Mouse (Mus musculus) heart, postnatal 36 days (tissue): Measurements from ENCODE around the gene Serpina6. TPM values are rescaled to one million over a fixed set of nuclear protein-coding genes. Genes with fewer than 3 reads are reported as not detected.
A peak's percentile ranks its signal among the peaks of the same experiment; 100 is the strongest.
"Not testable (repeated sequence)": the region's sequence is repeated elsewhere in the genome, so short reads cannot be mapped to it uniquely, and the experiment has no call there.

Experiments used
- DNase-seq, 2 experiments: peaks; one replicate each; pipeline ENCODE4 v3.0.0; 2021 to 2022
- intact Hi-C: fragments of 180-260 bp; cut with DNase I; formaldehyde crosslinking; loops from one replicate; pipeline ENCODE4 v1.15.1; 2025
- total RNA-seq, 2 experiments: library from RNA; stranded (reverse); gene quantifications; 2 replicates each; pipeline ENCODE4 v1.2.3; 2021

Gene Serpina6
- not detected for total RNA-seq

DNA sequence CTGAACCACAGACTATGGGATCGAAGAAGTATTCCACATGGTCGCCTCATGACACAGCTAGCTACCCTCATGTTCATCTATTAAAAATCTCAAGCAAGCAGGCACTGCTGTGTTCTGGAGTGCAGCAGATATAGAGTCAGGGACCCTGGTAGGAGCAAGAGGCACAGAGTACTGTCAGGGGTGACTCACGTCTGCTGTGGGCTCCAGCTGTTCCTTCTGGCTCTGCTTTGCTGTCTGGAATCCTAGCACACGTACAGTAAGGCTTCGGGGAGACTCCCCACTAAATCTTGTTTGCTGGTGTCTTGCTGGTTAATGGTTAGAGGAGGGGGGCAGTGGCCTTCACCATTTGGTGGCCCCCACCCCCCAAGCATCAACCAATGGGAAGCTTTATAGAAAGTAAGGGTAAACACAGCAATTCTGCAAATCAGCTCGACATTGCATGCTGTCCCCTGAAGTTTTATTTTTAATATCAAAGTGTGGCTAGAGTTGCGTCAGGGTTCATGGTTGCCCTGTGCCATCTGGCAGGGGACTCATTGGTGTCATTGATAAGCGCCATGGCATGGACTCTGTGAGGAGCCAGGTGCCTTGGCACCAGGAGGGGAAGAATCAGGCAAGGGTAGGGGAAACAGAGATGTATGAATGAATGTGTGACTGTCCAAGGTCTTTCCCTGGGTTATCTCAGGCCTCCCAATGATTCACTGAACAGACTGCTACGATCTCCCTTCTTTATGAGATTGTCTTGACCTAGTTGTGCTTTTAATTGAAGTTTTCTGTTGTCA, at the start of gene Serpina6:
Serpina6 (minus strand) TSS at position 365 of the 779 bp plus-strand sequence.
- no peak for DNase-seq
- intact Hi-C loops = no loop called here

DNA sequence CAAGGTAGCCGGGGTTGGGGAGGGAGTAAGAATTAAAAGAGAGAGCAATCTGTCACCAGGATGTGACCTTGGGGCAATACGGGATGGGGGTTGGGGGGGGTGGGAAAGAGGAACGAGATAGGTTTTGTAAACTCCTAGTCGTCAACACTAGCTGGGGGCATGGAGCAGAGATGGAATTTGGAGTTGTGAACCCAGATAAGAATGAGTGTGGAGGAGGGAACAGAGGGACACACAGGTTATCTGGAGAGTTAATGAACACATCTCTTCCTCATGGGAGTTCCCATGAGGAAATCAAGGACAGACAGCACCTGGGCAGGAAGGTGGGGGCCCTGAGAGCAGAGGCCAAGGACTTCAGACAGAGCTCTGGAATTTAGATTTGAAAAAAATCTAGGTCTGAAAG, 49.1 kb upstream of the Serpina6 start:
- intact Hi-C loops = no loop called here
- DNase-seq = no peak

DNA sequence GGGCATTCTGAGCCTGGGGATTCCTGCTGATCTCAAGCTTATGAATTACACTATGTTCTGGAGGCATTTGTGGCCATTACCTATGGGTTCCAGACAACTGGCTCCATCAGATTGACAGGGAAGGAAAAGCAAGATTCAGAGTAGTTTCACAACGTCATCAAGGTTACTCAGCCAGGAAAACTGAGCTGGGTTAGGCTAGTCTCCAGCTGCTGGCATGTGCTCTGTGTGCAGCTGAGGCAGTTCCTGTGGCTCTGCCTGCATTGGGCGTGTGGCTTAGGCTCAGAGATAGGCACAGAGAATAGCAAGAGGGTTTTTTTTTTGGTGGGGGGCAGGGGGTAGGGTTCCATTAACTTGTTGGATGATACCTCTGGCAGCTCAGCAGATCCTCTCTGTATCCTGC, 48.5 kb upstream of the Serpina6 start:
- intact Hi-C loops = no loop called here
- no peak for DNase-seq

DNA sequence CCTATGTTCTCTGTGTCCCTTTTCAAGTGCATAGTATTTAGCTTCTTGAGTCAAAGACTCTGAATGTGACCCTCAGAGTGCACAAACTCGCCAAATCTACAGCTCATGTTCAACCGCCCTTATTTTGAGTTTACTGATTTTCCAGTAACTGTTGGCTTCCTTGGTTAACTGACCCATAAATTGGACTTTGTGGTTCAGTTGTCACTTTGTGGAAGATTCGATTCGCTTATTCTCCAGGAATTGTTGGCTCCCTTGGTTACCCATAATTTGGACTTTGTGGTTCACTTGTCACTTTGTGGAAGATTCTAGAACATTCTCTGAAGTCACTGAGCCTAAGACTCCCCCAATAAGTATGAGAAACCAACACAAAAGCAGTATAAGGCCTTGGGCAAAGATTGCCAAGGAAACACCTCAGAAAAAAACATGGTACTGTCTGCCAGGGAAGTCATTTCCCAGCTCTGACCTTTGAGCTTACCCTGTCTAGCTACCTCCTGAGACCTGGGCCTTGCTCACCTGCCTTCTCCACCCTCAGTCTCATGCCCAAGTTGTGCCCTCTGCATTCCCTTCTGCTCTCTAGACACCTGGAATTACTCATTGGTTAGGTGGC, 43.2 kb upstream of the Serpina6 start:
- DNase-seq = no peak
- intact Hi-C loops = no loop called here

DNA sequence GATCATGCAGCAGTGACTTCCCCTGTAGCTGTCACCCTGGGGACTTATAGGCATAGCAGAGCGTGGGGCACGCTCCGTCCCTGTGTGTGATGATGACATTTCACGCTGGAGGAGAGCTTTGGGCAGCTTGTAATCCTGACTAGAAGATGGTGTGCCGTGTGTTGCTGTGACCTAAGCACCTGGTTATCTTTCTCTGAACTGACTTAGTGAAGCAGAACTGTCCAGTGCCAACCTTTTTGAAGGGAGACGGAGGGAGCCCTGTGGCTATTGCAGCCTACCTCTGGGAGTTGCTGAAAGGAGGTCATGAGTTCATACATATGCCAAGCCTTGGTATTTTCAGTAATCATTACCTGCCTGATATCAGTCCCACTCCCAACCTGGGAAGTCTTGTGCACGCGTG, 38.4 kb upstream of the Serpina6 start, which contains the start of gene Serpina1f:
Serpina1f (minus strand) TSS at position 101 of the 400 bp plus-strand sequence.
- intact Hi-C loops = no loop called here

DNA sequence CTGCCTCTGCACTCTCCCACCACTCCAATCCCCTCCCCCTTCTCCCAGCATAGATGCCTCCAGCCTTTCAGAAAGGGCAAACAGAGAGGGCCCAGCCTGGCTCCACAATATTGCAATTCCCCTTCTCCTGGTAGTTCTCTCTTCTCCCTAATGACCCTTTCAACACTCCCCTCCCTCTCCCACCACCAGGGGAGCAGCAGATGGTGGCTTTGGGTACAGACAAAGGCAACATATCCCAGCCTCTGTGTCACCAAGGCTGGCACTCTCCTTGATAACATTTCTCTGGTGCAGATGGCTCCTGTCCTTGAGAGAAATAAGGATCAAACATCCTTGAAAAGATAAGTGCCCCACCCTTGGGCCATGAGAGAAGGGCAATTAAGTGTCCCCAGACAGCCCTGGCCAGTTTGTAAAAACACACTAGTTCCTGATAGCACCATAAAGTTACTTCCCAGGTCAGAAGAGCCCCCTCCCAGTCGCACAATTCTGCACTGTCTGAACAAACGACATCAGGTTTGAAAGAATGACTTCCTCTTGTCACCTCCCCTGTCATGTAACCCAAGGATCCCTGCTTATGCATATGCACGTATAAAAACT, 31.3 kb upstream of the Serpina6 start:
- no peak for DNase-seq
- intact Hi-C loops = no loop called here

More for the DNA sequence above, 38.4 kb upstream of the Serpina6 start, which contains the start of gene Serpina1f:
- no peak for DNase-seq

DNA sequence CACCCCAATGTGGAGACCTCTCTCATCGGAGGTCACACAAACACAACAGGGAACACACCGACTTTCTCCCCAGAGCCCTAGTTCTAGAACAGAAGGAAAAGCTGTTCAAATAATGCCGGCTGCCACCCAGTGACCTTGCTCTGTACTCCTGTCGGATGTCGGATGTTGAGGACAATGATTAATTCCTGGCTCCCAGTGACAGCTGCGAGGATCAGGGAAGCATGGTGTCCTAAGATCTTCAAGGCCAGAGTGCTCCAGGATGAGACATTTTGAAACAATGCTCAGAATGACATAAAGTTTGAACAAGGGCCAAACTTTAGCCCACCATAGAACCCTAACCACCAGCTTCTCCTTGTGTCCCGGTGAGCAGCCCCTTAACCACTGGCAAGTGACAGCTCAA, 30.0 kb upstream of the Serpina6 start:
- no peak for DNase-seq
- intact Hi-C loops = no loop called here

DNA sequence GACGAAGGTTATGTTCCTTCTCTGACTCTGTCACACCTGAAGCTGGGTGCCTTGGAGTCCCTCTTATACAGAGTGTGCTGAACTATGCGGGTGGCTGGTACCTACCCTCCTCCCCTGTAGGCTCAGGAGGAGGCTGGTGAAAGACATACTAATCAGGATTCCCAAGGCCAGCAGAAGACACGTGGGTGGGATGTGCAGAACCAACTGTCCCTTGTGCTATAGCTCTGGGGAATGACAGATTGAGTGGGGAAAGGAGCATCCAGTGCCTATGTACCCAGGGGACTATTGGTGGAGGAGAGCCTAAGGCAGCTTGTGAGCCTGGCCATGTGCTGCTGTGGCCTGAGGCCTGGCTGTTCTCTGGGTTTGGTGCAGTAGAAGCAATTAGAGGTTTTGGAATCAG, 29.0 kb upstream of the Serpina6 start:
- intact Hi-C loops = no loop called here

DNA sequence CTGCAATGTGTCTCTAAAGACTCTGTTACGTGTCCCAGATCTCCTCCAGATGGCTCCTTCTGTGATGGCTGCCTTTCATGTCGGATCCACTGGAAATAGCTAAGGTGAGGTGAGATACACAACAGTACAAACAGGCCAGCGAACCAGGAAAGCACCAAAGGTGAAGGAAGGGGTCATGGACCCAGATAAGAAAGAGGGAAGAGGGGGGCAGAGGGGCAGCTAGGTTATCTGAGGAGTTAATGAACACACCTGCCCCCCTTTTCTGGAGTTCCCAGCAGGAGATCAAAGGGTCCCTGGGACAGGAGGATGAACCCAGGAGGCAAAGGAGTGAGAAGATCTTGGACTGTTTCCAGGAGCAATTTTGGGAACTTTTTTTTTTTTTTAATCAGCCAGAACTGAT, 28.4 kb upstream of the Serpina6 start:
- DNase-seq = no peak
- intact Hi-C loops = no loop called here

More for the DNA sequence above, 29.0 kb upstream of the Serpina6 start:
- no peak for DNase-seq

DNA sequence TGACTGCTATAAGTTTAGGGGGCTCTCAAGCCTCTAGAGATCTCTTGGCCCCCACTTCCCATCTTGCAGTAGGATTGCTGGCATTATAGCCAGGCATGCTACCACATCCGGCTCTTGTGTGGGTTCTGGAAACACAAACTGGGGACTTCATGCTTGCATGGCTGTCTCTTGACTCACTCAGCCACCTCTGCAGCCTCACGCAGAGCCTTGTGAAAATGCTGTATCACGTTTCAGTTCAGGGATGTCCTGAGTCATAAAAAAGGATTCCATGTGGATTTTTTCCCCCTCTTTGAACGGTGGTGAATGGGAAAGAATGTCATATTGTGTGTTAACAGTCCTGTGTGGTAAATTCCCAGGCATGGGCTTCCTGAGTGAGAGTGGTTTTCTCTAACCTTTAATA, 26.8 kb upstream of the Serpina6 start:
- DNase-seq = no peak
- intact Hi-C loops = no loop called here

DNA sequence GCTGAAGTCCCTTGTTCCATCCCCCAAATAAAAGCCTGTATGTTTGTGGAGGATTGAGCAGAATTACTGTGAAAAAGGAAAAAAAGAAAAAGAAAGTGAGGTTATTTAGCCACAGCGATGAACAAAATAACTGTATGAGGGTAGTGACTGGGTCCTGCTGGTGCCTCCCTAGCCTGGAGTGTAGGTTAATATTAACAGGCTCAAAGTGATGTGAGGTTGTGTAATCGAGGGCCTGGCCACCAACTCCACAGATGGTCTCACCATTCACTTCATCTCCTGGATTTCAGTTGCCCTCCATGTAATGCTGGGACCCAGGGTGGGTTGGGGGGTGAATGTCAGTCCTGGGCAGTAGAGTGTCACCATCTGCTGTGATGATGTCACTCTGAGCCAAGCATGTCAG, 24.7 kb upstream of the Serpina6 start:
- intact Hi-C loops = no loop called here
- DNase-seq = no peak

DNA sequence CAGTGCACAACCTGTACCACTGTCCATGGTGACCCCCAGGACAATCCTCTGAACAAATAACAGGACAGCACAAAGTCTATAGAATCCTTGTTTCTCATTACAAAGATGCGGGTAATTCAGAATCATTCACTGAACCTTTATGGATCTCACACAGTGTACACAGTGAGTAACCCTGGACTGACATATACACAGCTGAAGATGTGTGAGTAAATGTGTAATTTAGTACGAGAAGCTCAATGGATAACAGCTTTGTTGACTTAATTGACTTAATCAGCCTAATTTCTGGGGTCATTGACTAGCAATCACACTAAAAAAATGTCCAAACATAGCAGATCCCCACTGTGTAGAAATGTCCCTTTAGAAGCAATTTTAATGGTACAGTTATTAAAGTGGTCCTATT, 24.2 kb upstream of the Serpina6 start:
- DNase-seq = no peak
- intact Hi-C loops = no loop called here

DNA sequence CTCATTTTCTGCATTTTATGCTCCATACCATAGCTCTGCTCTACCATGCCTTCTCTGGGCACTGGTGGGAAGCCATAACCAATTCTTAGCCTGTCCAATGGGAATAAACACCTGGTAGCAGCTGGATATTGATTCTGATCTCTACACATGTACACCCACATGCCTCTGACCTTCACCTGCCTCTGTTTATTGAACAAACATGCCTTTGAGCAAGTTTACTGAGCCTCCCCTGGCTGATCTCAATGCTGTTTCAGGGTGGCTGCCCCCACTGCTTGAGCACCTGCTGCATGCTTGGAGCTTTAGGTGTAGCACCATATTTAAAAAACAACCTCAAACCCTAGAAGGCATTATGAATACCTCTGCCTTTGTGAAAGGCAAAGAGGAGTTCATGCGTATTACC, 22.8 kb upstream of the Serpina6 start:
- intact Hi-C loops, DNase-seq: not testable (repeated sequence)

DNA sequence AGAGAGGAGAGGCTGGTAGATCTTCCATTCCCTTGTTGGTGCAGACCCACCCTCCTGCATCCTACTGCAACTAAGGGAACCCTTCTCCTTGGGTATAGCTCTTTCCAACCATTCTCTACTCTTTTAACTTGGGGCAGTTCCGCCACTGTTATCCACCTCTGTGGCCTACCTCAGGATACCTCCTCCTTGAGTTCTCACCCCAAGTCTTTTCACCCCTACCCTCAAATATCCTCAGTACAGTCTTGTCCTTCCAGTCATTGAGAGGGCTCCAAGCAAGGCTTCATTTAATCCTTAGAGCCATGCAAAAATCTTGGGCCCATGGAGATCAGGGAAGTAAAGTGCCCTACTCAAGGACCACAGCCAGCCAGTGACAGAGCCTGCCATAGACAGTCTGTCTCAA, 19.0 kb upstream of the Serpina6 start, which contains the start of gene Serpina16:
Serpina16 (minus strand) TSS at position 101 of the 400 bp plus-strand sequence.
- intact Hi-C loops = no loop called here
- no peak for DNase-seq

DNA sequence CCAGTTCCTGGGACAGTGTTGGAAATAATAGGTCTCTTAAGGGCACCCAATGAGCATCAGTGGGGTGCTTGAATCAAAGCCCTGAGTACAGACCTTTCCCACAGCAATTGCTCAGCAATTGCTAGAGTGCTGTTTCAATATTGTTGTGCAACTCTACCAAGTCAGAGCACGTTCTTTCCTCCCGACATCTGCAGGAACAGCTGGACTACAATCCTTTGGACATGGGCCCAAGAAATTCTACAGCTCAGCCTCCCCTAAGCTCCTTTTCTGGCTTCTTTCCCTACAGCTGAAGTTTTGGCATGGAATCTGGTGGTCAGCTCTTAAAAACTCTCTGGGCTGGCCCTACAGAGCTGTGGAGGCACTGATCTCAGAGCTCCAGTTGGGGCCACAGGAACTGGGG, 16.2 kb upstream of the Serpina6 start:
- DNase-seq = peak; percentile 23 to 34
- intact Hi-C loops = no loop called here

DNA sequence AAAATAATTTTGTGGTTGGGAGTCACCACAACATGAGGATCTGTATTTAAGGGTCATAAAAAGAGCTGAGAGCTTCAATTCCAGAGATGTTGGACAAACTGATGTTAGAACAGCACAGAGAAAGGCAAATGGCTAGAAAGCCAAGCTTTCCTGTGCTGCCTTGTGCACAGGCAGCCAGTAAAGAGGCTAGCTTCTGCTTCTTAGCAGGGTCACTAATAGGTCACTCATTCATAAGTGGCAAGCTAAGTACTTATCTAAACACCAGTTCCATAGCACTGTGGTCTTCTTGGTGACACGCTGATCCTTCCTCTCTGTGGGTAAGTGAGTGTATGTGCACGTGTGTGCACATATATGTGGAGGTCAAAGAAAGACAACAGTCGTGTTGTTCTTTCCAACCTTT, 14.5 kb upstream of the Serpina6 start:
- no peak for DNase-seq
- intact Hi-C loops = no loop called here

DNA sequence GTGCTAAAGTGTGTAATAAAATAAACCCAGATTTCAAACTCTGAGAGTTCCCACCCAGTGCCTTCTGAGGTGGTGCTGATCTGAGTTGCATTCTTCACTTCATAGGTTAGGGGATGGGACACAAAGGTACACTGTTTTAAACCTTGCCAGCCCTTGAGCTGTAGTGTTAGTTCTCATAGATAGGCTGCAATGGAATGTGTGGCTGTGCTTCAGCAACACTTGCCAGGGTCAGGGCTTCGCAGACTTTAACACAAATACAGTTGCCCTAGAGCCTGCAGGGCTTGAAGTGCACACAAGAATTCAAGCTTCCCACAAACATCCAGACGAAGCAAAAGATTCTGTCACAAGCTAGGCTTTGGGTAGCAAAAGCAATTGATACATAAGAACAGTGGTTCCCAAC, 14.0 kb upstream of the Serpina6 start:
- no peak for DNase-seq
- intact Hi-C loops = no loop called here

DNA sequence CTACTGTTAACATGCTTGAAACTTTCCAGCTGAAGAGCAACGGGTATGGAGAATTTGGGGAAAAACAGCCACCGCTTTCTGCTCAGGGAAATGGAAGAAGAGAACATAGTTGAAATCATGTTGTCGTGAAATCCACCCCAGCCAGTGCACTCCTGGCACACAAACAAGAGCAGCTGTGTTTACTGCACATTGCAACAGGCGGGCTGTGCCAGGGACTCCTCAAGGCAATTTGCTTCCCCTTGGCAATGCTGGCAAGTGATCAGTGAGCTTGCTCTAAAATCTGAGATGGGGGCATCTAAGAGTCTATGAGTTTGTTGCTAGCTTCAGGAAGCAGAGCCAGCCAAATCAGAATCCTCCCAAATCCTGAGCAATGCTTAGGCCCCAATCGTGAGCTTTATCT, 13.3 kb upstream of the Serpina6 start:
- intact Hi-C loops = no loop called here
- DNase-seq = no peak

DNA sequence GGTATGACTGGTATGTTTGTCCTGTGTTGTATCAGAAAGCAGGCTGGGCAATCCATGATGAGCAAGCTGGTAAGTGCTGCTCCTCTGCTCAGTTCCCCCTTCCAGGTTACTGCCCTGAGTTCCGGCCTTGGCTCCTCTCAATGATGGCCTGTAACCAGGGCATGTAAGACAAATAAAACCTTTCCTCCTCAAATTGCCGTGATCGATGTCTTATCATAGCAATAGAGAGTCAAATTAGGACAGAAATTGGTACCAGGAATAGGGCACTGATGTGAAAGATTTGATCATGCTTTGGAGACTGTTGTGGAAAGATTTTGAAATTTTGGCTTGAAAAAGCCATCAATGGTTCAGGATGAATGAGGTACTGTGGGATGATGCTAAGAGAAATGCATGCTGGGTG, 8.3 kb upstream of the Serpina6 start:
- intact Hi-C loops = no loop called here

DNA sequence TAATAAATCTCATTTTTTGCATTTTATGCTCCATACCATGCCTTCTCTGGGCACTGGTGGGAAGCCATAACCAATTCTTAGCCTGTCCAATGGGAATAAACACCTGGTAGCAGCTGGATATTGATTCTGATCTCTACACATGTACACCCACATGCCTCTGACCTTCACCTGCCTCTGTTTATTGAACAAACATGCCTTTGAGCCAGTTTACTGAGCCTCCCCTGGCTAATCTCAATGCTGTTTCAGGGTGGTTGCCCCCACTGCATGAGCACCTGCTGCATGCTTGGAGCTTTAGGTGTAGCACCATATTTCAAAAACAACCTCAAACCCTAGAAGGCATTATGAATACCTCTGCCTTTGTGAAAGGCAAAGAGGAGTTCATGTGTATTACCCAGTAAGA, 5.0 kb upstream of the Serpina6 start:
- DNase-seq, intact Hi-C loops: not testable (repeated sequence)

More for the DNA sequence above, 8.3 kb upstream of the Serpina6 start:
- DNase-seq = no peak

DNA sequence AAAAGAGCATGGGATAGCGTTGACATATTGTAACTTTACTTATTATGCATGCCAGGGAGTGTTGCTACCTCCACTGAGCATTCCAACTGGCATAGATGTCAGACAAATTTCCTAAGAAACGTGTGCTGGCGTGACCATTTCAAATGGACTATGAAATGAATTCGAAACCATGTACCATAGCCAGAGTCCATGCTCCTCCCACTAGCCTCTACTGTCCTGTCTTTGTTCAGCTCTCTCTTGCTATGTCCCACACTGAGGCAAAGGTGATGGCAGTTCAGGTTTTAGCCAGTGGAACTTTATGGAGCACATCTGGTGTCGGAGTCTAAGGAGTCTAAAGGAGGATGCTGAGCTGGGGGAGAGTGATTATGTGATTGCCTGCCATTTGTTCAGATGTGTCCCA, 3.1 kb upstream of the Serpina6 start:
- intact Hi-C loops = no loop called here
- no peak for DNase-seq

DNA sequence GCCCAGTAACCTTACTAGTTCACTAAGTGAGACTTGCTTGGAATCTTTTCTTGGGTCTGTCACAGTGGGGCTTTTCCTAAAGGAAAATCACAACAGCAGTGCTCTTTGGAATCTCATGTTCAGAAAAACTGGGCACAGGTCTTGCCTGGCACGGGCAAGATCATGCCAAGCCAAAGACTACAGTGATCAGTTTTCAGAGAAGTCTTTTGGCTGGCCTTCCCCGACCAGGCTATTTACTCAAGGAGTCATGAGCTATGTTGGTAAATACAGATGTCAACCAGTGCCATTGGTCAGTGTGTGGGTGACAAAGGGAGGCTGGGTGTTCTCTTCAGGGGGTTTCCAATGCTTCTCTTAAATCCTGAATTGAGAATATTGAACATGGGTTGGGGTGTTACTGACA, 2.2 kb upstream of the Serpina6 start:
- intact Hi-C loops = no loop called here
- DNase-seq = no peak
